Mouse (Mus musculus) forelimb bud, embryonic 11.5 days (tissue): ENCODE measurements around the gene Gpr162.
"Not testable (repeated sequence)": the region's sequence is repeated elsewhere in the genome, so short reads cannot be mapped to it uniquely, and the experiment has no call there.

Experiments used
- DNase-seq: peaks from one replicate; pipeline ENCODE4 v3.0.0-alpha.2; 2012; ENCODE audit warnings: low read depth, low spot score

Gpr162 gene

GRCm38 (mm10) chr6:124811701-124812560 is 51.9 kb downstream of the Gpr162 start:
- no peak for DNase-seq

DNA sequence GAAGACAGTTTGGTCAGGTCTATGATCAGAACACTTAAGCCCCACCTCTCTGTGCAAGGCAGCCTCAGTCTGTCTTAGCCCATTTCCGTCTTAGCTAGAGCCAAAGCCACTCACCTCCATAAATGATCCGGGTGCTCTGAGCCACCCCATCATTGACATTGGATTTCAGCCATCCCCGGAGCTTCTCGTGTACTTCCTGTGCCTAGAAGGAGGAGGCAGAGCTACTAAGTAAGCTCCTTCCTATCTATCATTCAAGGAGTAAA is 52.4 kb downstream of the Gpr162 start:
- no peak for DNase-seq

DNA sequence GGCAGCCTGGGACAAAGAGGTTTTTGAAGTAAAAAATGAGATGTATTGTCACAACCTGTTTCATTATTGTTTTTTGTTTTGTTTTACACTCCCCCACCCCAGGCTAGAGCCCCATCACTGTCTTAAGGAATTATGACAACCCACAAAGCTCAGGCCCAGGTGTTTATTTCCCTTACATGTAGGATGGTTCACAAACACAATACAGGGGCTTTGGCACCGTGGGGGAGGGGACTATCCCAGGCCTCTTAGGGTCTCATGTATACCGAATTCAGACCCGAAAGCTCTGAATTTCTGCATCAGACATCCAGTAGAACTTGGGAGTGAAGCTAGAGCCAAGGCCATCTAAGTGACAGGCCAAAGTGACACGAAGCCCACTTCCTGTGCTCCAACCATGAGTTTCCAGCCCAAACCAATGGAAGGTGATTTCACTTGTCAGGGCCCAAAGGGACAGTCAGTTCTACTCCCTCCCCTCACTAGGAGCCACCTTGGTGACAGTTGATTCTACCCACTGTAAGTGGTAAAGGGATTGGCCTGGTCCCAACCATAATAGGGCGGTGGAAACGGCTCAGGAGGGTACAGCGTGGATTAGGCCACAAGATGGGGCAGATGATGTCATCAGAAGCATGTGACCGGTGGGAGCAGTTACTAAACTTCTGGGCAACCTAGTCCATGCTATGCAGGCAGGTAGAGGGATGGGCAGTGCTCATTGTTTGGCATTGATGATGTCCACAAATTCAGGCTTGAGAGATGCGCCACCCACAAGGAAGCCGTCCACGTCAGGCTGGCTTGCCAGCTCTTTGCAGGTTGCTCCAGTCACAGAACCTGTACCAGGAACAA is 53.0 kb downstream of the Gpr162 start:
- DNase-seq = not testable (repeated sequence)

- no peak for DNase-seq
Measured at GRCm38 (mm10) chr6:124809775-124810538, 53.8 kb downstream of the Gpr162 start.

DNA sequence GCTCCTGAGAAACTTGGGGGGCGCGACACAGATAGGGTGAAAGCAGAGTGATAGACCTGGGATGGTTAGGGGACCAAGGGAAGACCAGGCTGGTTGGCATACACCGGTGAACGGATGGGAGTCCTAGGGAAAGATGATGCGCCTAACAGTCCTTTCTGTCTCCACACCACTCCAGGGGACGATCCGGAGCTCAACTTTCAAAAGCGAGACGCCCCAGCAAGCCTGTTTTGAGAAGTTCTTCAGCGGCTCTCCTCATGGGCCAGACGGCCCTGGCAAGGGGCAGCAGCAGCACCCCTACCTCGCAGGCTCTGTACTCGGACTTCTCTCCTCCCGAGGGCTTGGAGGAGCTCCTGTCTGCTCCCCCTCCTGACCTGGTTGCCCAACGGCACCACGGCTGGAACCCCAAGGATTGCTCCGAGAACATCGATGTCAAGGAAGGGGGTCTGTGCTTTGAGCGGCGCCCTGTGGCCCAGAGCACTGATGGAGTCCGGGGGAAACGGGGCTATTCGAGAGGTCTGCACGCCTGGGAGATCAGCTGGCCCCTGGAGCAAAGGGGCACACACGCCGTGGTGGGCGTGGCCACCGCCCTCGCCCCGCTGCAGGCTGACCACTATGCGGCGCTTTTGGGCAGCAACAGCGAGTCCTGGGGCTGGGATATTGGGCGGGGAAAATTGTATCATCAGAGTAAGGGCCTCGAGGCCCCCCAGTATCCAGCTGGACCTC is 54.6 kb downstream of the Gpr162 start:
- DNase-seq = peak; percentile 82
